Mouse (Mus musculus) adipocyte (in vitro differentiated cells): ENCODE data around the gene Syt14.

Source experiments
- DNase-seq: peaks from one replicate; pipeline ENCODE4 v3.0.0-alpha.2; 2016; ENCODE audit warnings: low spot score

Syt14 gene

GRCm38 (mm10) chr1:192864440-192864839 is 171.1 kb downstream of the Syt14 start:
- DNase-seq = peak; percentile 43

DNA sequence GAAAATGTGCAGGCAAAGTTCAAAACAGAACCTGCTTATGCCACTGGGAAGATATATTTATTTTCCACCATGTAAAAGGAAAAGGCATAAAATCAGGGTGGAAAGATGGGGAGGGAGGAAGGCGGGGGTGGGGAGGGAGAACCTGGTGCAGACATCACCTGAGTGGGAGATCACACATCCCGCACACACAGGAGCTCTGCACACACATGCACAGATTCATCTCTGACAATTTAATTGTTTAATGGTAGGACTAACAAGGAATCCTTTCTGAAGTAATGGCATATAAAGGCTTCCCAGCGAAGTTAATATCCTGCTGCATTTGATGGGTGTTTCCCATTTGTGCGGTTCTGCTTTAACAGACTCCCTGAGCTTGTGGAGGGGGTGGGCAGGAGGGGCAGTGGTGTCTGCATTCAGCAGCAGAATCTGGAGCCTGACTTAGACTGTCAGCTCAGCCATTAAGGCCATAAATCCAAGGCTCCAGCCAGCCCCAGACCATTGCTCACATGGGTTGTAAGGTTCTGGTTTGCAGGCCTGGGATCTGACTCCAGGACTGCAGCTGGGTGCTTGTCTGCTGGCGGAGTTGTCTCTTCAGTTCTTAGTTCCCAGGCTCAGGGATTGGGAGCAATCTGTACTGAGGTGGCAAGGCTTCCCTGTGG is 174.1 kb downstream of the Syt14 start:
- DNase-seq = no peak

- no peak for DNase-seq
Measured at GRCm38 (mm10) chr1:192860273-192860672, 175.3 kb downstream of the Syt14 start.

DNA sequence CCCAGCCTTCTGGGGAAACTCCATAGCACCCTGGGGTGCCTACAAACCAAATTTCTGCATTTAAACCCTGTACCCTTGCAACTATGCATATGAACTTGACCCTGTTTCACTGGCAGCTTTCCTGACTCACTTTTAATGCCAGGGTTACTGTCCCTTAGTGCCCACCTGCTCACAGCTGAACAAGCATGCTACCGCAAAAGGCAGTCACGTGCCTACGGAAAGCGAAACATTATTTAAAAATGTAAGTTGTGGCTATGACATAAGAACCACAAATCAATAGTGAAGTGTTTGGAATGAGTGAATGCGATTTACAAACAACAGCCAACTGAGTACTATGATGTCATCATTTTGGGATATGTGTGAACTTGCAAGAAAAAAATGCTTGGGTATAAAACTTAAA is 178.0 kb downstream of the Syt14 start:
- no peak for DNase-seq

DNA sequence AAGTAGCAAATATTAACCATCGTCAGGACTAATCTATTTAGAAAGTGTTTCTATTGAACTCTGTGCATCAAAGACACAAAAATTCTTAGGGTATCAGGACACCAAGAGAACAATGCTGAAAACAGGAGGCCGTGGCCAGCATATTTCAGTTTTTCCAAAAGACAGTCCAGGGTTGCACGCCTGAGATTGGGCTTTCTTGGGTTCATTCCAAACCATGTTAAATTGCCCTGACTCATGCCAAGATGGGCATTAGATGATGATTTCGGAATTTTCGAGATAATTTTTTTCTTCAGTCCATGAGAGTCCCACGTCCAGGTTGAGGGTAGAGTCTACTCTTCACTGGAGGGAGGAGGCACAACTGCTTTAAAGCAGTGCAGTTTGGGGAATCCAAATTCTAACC is 178.6 kb downstream of the Syt14 start:
- peak; percentile 33 for DNase-seq

DNA sequence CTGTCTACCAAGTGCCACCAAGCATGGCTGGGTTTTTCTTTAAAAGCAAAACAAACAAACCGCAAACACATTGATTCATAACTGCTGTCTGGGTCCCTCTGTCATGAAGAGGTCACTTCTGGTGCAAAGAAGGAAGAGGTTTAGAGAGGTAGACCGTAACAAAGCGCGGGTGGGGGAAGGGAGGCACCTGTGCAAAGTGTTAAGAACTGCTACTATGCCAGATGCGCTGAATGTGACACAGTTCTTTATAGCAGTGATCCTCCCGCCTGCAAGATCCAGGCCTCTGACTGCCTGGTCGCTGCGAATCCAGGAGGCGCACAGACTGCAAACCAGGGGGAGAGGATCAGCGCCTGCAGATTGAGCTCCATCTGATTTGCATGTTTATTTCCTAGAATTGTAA is 179.2 kb downstream of the Syt14 start:
- no peak for DNase-seq

DNA sequence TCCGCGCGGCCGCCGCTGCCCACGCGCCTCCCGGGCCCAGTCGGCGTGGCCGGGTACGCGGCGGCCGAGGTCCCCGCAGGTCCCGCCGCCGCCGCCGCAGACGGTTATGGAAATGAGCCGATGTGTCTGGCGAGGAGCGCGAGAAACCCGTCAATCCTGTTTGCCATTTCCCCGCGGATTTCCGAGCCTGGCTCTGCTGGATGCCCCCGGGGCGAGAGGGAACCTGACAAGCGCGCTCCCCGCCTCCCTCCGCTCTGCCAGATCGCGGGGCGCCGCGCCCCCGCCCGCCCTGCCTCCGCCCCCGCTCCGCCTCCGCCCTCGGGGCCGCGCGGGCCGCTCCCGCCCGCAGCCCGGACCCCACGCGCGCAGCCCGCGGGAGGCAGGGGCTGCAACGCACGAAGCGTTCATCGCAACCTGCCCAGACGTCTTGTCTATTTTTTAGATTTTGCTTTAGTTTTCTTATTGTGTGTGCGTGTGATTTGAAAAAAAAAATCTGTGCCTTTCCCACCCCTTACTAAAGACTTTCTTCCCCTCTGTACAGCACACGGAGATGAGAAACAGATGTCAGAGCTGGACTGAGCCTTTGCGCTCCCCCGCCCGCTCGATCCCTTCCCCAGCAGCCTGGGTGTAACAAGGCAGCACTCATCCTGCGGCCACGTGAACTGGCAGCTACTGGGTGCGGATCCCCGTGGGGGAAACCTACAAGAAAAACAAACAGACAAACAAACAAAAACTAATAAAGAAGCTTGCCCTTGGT is 179.9 kb downstream of the Syt14 start, which contains the start of gene Sertad4:
TSS of gene Sertad4 (minus strand) at position 283 of the 757 bp plus-strand sequence.
- DNase-seq = peak; percentile 88

DNA sequence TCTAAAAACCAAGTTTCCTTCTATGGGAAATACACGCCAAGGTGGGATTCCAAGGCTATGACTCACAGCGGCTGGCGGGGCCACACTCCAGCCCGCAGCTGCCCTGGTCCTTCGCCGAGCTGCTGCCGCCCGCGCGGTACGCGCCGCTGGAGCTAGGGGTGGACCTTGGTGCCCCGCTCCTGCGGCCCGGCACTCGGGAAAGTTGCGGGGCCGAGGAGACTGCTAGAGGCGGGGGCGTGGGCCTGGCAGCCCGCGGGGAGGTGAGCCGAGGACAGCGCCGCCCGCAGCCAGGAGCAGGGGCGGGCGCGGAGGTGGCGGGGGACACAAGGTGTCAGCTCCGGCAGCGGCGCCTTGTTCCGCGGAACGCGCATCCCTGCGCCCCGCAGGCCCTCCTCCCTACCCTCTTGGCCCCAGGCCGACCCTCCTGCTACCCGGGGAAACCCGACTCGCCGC is 180.7 kb downstream of the Syt14 start:
- DNase-seq = peak; percentile 23

- peak; percentile 34 for DNase-seq
Measured at GRCm38 (mm10) chr1:192853988-192854818, 181.4 kb downstream of the Syt14 start.

DNA sequence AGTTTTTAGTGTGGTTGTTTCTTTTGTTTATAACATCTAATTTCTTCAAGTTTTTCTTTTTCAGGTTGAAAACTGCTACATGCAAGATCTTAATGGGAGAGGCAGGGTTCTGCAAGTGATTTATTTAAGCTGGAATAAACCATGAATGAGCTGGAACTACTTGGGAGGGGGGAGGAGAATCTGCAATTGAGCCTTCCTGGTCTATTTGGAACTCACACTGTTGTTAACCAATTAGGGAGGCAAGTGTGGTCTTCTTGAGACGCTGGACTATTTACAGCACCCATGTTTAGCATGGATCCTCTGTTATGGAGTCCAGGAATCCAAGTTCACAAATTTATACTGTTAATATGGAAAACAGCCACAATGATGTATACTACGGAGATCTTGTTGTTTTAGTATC is 182.1 kb downstream of the Syt14 start:
- DNase-seq = no peak

- DNase-seq = no peak
Measured at GRCm38 (mm10) chr1:192852047-192852446, 183.5 kb downstream of the Syt14 start.

GRCm38 (mm10) chr1:192851640-192852039 is 183.9 kb downstream of the Syt14 start:
- peak; percentile 97 for DNase-seq

DNA sequence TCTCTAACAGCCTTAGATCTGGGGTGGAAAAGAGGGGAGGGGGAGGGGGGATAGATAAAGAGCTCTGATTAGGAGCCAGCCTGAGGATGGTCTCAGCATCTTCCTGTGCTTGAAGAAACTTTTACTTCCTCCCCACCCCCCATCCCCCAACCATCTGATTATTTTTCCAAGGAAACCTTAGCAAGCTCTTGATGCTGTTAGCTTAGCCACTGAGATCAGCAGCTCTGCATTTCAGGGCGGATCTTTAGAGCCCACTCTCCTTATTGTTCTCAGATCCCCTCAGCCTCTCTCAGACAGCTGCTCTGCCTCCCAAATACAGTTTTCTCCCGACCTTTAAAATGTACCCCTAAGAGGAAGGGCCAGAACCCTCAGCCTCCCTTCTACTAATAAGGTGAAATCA is 184.4 kb downstream of the Syt14 start:
- no peak for DNase-seq

DNA sequence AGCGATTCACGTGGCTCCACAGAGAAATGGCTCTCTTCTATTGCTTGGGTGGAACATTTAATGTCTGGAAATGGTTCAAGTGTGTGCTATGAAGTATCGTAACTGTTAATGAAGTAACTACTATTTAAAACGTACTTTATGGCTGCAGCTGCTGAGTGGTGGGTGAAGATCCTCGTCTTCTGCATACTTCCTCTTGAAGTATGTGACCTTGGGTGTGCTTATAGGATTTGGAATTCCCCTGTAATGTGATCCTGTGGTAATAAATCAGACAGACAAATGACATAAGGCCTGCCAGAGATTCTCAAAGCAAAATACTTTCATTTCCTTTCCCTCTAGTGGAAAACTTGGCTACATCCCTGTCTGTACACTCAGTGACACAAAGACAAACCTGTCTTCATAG is 186.0 kb downstream of the Syt14 start:
- DNase-seq = no peak

DNA sequence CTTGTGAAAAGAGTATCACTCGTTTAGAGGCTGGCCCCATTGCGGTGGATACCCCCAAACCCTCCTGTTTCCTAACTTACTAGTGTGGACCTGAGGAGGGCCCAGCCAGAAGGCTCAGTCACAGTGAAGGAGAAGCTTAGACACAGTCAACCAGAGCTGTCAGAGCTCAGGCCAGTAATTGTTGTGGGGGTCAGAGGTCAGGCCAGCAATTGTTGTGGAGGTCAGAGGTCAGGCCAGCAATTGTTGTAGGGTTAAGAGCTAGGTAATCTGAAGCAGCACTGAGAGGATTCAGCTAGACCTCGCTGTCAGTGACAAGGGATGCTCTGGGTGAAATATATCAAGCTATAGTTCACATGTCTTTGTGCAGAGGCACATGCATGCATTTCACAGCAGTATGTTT is 188.3 kb downstream of the Syt14 start:
- no peak for DNase-seq
